Comparison of ENCODE assay signal across 15 mouse cellular contexts in genomic region chr7:92506378-92506777, GRCm38 (mm10).
"Had no signal": no experiment of that assay in that cellular context is flagged by ENCODE, and none has a peak within 500 bp of the region (broad histone marks: within the 10 kb centered on the region; RNA-seq: fewer than 3 reads in every experiment).

No protein-coding gene starts in this region.

- H3K9me3 ChIP-seq: limb, embryonic 15.5 days; liver, embryonic 12.5 days; midbrain, embryonic 10.5 days; stomach, embryonic 15.5 days had no signal

- ATAC-seq: intestine, postnatal 0 days; liver, embryonic 12.5 days had no signal

- H3K4me1 ChIP-seq: limb, embryonic 15.5 days; liver, embryonic 12.5 days; midbrain, embryonic 10.5 days; stomach, embryonic 15.5 days had no signal

- DNase-seq: kidney, adult 8-10 months; kidney, postnatal 36 days; layer of hippocampus, postnatal 36 days; lung, embryonic 14.5 days; lung, postnatal 10 days; lung, postnatal 4 days; midbrain, embryonic 14.5 days; thymus, adult 2 months; thymus, postnatal 36 days had no signal

- H3K27me3 ChIP-seq: limb, embryonic 15.5 days; liver, embryonic 12.5 days; stomach, embryonic 15.5 days had no signal

- H3K27ac ChIP-seq: kidney, postnatal 0 days; limb, embryonic 15.5 days; liver, embryonic 12.5 days; midbrain, embryonic 10.5 days; stomach, embryonic 15.5 days had no signal

- H3K36me3 ChIP-seq: limb, embryonic 15.5 days; liver, embryonic 12.5 days; midbrain, embryonic 10.5 days; stomach, embryonic 15.5 days had no signal

- H3K4me3 ChIP-seq: limb, embryonic 15.5 days; liver, embryonic 12.5 days; midbrain, embryonic 10.5 days; stomach, embryonic 15.5 days had no signal

- H3K4me2 ChIP-seq: limb, embryonic 15.5 days; liver, embryonic 12.5 days; lung, embryonic 14.5 days; stomach, embryonic 15.5 days had no signal

- H3K9ac ChIP-seq: limb, embryonic 15.5 days; liver, embryonic 12.5 days; lung, embryonic 14.5 days; stomach, embryonic 15.5 days had no signal
